Mouse (Mus musculus): ENCODE results near the gene Atp2b2. TPM values are rescaled to one million over a fixed set of nuclear protein-coding genes. Genes with fewer than 3 reads are reported as not detected.

The Atp2b2 gene
- total RNA-seq, 2 experiments from 2014 or later, result not detected

DNA sequence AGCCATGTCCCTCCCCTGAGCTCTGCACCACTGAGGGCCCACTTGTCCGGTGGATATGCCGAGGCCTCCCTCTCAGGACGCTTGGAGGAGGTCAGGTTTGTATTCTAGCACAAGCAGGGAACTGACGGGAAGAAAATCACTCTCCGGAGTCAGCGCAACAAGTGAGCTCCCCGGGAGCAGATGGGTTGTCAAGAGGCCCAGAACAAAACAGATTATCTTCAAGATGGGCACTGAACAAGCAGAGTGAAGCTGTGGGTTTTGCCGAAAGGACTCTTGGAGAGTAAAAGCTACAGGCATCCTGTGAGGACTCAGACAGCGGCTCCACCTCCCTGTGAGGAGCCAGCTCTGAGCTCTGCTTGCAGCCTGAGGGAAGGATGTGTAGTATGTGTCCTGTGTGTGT is 20.3 kb downstream of the Atp2b2 start:
- no peak for ATAC-seq (replicated peaks; ENCODE audit: low FRiP score, low TSS enrichment, poor library complexity, severe bottlenecking)

DNA sequence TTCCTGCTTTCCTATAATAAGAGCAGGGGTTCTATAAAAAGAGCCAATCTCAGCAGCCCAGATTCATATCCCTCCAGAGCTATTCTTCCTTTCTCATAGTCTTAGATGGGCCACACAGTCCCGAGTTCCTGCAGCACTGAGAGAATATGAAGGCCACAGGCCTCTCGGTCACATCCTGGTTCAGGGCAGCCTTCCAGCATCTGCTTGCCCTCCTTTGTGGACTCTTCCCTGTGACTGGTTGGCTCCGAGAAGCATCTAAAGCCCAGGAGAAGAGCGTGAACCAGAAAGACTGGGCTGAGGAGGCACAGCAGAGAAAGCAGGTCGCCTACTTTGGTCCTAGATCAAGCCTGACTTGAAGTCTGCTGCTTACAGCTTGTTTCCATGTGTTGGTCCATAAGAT is 28.6 kb downstream of the Atp2b2 start:
- no peak for ATAC-seq (replicated peaks; ENCODE audit: low FRiP score, low TSS enrichment, poor library complexity, severe bottlenecking)

DNA sequence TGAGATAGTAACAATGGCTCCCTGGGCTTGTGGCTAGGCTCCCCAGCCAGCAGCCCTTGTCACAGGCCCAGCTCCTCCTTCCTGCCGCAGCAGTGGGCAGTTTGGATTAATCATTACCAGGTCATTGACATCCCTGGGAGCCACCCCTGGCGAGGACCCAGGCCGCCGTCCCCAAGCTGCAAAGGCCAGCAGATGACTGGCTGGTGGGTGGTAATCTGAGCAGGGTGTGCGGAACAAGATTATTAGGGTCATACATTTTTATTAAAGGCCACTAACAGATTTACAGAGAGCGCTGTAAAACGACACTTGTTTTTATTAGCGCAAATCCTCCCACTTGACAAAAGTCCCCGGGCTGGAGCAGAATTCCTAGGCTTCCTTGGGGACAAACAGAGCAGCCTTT is 29.6 kb downstream of the Atp2b2 start:
- no peak for ATAC-seq (replicated peaks; ENCODE audit: low FRiP score, low TSS enrichment, poor library complexity, severe bottlenecking)

DNA sequence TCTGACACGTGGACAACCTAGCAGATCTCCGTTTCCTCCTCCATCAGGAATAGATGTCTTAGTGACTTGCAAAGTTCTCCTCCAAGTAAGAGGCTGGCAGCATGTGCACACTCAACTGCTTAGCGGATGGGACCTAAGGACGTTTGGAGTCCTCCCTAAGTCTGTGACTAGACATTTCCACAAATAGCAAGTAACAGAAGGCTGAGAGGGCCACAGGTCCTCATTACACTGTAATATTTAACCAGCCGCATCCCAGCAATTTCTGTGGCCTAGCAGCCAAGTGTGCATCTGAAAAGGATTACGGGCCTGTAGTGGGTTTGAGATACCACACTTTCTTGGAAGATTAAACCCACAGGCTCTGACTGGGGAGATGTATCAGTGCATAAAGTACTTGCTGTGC is 30.4 kb downstream of the Atp2b2 start:
- no peak for ATAC-seq (replicated peaks; ENCODE audit: low FRiP score, low TSS enrichment, poor library complexity, severe bottlenecking)

DNA sequence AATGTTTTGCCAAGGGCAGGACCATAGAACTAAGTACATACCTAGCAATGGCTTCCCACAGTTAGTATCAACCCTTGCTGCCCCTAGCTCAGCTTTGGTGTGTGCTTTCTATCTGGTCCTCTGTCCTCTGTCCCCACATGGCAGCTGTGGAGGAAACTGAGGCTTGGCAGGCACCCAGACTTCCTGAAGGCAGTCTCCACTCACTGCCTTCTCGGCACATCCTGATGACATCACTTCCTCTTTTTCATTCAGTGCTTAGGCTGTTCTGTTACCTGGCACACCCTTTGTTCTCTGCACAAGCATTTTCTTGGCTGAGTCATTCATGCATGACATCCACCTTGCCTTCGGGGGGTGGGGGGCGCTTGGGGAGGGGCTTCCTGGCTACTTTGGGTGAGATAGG is 38.6 kb downstream of the Atp2b2 start:
- no peak for ATAC-seq (replicated peaks; ENCODE audit: low FRiP score, low TSS enrichment, poor library complexity, severe bottlenecking)

DNA sequence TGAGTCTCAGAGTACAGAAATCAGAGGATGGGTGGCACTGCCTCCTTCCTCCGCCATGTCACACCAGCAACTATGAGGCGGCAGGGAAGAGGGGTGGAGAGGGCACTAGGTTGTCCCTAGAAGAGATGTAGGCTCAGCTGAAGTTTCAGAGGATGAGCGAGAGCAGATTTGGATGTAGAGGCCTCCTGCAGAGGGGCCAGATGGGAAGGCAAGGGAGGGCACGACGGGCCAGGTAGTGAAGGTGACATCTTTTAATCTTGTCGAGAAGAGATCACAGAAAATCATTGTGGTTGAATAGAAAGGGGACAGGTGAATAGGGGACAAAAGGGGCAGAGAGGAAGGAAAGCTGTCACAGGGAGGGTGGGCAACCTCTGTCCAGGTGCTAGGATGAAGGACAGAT is 41.5 kb downstream of the Atp2b2 start:
- ATAC-seq (replicated peaks; ENCODE audit: low FRiP score, low TSS enrichment, poor library complexity, severe bottlenecking), result no peak

DNA sequence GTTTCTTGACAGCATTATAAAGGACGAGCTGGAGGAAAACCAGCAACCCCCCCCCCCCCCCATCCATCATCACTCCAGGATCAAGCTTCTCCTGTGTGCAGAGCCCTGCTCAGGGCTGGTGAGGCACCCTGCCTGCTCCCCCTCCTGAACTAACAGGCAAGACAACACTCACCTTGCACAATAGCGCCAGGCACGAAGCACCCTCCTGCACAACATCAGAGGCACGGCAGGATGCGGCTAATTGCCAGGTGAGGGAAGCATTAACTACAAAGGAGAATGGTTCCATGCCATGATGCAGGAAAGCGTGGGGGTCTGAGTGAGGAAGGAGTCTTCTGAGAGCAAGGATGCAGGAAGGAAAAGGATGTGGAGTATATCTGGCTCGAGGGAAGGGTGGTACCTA is 42.1 kb downstream of the Atp2b2 start:
- ATAC-seq (replicated peaks; ENCODE audit: low FRiP score, low TSS enrichment, poor library complexity, severe bottlenecking), result no peak

DNA sequence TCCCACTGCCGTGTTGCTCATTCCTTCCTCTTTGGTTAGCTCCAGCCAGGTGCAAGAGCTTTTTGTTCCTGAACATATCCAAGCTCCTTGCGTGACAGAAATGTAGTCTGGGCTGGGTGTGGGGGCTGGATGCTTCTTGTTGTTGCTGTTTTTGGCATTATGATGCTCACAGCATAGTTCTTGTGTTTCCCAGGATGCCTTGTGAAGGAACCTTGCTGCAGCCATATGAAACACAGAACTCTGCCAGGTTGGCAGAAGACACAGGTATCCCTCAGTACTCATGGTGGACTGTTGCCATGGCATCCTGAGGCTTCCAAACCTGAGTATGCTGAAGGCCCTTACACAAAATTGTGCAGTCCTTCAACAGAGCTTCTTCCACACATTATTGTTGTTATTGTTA is 44.0 kb downstream of the Atp2b2 start:
- ATAC-seq (replicated peaks; ENCODE audit: low FRiP score, low TSS enrichment, poor library complexity, severe bottlenecking), result no peak

DNA sequence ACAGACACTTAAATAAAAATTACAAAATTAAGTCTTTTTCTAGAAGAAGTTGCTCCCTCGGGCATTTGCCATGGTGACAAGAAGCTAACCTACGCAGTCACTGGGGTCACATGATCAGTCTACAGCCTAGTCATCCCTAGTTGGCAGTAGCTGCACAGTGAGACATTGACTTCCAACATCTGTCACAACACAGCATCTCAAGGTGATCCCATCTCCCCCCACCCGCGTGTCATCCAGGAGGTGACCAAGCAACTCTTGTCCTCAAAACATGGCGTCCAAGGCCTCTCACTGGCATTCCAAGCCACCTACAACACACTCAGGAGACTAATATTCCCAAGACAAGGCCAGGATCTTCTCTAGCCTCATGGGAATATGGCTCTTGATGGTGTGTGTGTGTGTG is 48.2 kb downstream of the Atp2b2 start:
- ATAC-seq (replicated peaks; ENCODE audit: low FRiP score, low TSS enrichment, poor library complexity, severe bottlenecking), result no peak

DNA sequence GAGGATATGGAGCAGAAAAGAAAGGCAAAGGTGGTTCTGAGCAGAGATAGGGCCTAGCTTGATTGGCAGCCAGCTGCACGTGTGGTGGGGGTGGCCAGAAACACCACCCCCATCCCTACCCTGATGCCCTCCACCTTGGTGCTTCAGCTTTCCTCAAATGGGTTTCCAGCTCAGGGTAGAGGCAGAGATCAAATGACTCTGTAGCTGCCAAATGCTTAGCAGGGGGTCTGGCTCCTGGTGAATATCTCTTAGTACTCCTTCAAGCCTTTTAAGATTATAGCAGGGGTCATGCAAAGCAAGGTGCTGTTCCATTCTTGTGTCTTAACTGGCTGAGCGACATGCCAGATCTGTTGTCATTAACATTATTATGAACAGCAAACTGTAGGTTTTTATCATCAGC is 50.3 kb downstream of the Atp2b2 start:
- ATAC-seq (replicated peaks; ENCODE audit: low FRiP score, low TSS enrichment, poor library complexity, severe bottlenecking), result no peak

DNA sequence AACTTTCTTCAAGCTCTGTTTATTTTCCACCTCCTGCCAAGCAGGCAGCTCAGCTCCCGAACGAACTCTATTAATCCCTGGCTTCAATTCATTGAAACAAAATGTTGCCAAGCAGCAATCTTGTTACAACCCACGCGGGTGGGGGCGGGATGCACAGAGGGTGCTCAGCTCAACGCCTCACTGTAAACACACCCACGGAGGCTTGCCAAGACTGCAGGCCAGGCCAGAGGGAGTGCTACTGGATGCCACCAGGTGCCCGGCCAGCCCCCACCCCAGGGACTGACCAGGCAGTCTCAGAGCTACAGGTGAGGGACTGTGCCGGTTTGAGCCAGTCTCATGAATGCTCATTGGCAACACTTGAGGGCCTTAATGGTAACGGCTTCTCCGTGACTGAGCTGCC is 50.9 kb downstream of the Atp2b2 start:
- no peak for ATAC-seq (replicated peaks; ENCODE audit: low FRiP score, low TSS enrichment, poor library complexity, severe bottlenecking)

DNA sequence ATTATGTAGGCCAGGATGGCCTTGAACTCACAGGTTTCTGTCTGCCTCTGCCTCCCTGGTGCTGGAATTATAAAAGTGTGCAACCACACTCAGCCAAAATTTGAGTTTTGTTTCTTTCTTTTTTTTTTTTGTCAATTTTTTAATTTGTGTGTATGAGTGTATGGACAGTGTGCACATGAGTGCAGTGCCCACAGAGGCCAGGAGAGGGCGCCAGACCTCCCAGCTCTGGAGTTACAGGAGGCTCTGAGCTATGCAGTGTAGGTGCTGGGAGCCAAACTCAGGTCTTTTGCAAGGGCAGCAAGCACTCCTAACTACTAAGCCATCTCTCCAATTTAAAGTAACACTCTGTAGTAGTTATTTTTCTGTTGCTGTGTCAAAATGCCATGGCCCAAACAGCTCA is 52.4 kb downstream of the Atp2b2 start:
- no peak for ATAC-seq (replicated peaks; ENCODE audit: low FRiP score, low TSS enrichment, poor library complexity, severe bottlenecking)

DNA sequence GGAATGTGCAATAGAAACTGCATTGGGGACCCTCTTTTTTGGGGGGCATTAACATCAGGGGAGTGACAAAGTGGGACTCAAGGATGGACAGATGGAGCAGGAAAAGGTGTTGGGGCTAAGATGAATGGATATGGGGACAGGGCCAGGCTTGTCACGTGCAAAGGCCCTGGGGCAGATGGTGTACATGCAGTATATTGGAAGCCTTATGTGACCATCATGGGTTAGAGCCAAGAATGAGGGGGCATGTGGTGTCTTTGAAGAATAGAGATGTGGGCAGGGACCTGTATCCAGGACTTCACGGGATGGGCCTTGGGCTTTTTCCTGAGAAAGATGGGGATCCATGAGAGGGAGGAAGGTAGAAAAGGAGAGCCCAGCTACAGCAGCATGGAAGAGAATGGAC is 53.9 kb downstream of the Atp2b2 start:
- ATAC-seq (replicated peaks; ENCODE audit: low FRiP score, low TSS enrichment, poor library complexity, severe bottlenecking), result no peak

DNA sequence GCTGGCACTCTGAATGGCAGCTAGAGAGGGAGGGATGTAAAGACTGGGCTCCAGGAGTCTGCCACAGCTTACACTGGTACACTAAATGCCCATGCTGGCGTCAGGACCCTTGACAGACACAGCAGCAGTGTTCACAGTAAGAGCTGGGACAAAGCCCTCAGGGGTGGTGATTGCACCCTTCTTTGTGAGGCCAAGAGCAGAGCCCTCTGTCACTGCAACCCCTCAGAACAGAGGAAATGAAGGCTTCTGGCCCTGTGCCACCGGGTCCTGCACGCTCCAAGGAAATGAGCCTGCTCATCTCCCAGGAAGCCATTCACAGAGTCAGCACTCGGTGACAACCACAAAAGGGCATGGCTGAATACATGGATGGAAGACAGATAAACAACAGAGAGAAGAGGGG is 55.7 kb downstream of the Atp2b2 start:
- ATAC-seq (replicated peaks; ENCODE audit: low FRiP score, low TSS enrichment, poor library complexity, severe bottlenecking), result no peak

DNA sequence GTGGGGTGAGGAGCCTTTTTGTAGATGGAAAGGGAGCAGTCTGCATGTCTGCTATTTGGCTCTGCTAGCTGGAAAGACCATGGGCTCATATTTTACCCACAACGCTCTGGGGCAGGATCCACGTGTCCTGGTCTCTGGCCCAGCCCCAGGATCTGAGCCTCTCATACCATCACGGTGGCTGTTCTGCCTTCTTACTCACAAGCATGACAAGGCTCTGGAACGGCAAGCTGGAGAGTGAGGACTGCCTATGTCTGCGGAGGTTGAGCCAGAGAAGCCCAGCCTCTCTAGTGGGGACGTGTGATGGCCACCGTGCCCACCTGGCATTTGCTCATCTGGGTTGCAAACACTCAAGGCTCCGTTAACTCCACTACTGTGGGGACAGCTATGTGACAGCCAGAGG is 63.7 kb downstream of the Atp2b2 start:
- ATAC-seq (replicated peaks; ENCODE audit: low FRiP score, low TSS enrichment, poor library complexity, severe bottlenecking), result no peak

DNA sequence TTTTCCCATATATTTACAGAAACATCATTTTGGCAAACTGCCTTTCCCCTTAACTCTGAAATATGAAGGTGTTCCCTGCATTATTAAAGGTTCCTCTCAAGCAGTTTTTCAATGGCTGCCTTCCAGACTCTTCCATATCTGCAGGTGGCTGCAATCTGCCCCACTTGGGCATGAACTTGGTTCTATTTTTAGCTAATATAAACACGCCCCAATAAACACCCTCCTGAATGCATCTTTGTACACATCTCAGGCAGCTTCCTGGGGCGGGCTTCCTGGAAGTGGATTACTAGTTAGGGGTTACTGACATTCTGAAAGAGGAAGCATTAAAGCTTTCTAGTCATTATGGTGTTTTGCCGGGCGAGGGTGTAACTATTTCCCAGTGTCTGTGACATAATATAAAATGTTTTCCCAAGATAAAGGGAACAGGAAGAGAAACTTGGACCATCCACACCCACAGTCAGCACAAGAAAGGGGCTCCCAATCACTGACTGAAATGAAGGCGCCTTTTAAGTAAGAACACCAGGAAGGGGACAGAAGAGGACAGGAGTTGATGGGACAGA is 64.2 kb downstream of the Atp2b2 start:
- ATAC-seq (replicated peaks; ENCODE audit: low FRiP score, low TSS enrichment, poor library complexity, severe bottlenecking), result no peak

DNA sequence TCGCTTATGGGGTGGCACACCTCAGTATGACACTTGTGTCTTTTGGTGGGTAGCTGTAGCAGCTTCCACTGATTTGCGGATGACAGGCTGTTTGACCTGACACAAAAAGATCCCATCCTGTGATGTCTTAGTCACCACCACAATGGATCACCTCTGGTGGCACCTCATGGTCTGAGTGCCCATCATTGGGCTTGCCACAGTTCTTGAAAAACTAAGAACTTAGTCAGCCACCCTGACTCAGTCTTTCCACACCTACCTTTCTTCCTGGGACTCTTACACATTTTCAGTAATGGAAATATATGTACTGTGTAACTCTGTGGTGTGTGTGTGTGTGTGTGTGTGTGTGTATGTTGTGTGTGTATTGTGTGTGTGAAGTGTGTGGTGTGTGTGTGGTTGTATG is 71.5 kb downstream of the Atp2b2 start:
- no peak for ATAC-seq (replicated peaks; ENCODE audit: low FRiP score, low TSS enrichment, poor library complexity, severe bottlenecking)

DNA sequence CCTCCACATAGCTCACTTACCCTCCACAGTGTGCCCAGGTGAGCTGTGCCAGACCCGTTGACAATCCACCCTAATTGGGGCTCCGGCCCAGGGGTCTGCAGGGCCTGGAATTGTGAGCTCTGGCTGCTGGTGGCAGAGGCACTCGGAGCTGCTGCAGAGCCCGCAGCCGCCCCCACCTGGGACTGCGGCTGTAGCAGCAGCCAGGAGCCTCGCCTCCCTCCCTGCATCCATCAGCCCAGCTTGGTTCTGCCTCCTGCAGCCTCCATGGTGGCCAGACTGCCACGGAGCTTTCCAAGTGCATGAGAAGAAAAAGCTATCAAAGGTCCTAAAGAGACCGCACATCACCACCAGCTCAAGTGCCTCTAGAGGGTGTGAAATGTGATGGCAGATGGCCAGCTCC is 71.9 kb downstream of the Atp2b2 start:
- ATAC-seq (replicated peaks; ENCODE audit: low FRiP score, low TSS enrichment, poor library complexity, severe bottlenecking), result no peak

DNA sequence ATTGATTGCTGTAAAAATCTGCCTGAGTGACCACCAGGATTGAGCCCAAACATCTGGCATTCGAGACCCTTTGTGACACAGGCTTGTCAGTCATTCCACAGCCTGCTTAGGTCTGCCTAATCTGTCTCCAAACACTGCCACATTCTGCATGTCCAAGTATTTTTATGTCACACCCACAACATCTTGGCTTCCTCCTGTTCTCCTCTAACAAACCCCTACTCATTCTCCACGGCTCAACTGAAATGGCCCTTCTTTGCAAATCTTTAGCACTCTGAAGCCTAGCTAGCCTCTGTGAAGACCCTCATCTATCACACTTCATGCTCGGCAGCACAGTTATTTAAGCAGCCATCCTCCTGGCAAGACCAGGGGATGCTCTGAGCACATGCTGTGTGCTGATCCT is 72.7 kb downstream of the Atp2b2 start:
- no peak for ATAC-seq (replicated peaks; ENCODE audit: low FRiP score, low TSS enrichment, poor library complexity, severe bottlenecking)

DNA sequence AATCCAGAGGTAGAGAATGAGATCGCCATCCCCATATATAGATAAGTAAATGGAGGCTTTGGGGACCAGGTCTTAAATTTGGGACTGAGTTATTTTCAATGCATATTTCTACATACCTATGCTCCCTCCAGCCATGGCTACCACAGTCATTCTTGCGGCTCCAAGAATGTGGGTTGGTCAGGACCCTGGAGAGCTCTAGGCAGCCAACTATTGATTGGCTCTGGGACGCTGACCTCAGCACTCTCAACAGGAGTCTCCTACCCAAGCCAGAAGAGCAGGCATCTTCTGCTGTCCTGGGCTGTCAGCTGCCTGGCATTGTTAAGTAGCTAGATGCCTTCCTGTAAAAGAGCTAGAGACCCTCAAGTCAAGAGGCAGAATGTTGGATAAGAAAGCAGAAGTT is 79.6 kb downstream of the Atp2b2 start:
- peak; percentile 63; the same call in 1 of the 2 replicates for ATAC-seq (replicated peaks; ENCODE audit: low FRiP score, low TSS enrichment, poor library complexity, severe bottlenecking)

DNA sequence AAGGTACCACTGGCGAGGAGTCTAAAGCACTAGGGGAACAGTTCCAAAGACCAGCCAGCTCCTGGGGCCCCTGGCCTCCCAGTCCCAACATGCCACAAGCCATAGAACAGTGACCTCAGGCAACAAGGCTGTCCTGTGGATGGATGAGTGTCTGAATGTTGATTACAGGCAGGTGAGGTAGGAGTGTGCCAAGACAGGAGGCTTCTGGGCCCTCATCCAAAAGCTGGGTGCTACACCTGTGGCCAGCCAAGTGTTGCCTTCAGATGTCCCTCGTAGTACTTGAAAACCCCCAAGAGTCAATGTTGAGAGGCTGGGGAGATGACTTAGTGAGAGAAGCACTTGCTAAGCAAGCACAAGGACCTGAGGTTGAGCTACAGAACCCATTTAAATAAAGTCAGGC is 80.8 kb downstream of the Atp2b2 start:
- no peak for ATAC-seq (replicated peaks; ENCODE audit: low FRiP score, low TSS enrichment, poor library complexity, severe bottlenecking)

DNA sequence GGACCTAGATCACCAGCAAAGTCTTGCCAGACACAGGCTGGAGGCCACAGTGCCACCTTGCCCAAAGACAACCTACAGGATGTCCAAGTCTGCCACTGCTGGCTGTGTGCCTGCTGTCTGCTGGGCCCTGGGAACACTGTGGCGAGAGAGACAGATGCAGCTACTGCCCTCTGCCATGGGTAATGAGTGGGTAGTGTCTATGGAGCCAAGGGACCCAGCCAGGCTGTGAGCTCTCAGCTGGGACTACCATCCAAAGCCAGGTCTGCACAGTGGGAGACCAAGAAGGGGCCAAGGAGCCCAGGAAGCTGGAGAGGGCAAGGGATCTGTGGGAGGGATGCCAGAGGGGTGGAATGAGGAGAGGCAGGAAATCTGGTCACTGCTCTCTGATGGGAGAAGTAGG is 83.1 kb downstream of the Atp2b2 start:
- no peak for ATAC-seq (replicated peaks; ENCODE audit: low FRiP score, low TSS enrichment, poor library complexity, severe bottlenecking)

All from megakaryocyte-erythroid progenitor cell, adult 5-6 weeks (primary cell).